Mouse (Mus musculus) lung, postnatal 14 days (tissue): ENCODE results near the gene Lca5l.

ENCODE experiments used
- DNase-seq: peaks from one replicate; pipeline ENCODE4 v3.0.0; 2021

Lca5l gene

DNA sequence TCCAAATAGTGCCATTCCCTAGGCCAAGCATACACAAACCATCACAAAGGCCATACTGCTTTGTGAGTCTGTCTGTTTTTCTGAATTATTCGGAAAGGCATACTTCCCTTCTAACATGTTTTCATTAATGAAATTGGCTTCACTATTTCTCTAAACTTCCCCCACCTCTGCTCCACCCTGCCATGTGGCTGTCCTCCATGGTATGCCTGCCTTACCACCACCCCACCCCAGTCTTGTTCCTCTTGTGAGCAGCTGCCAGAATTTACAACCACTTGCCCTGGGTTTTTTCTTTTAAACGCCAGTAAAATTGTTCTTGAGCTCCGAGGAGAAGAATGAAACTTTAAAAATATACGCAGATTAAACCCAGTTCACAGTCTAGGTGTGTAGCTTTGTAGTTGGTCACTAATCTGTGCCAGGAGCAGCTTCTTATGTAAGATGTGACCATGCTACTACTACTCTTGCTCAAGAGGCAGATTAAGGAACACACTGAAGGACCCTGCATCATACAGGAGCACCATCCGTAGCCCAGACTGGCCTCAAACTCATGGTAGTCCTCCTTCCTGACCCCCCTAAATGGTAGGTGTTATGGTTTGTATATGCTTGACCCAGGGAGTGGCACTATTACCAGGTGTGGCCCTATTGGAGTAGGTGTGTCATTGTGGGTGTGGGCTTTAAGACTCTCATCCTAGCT lies 81.3 kb downstream of the Lca5l start:
- no peak for DNase-seq

- DNase-seq = no peak
Measured at GRCm38 (mm10) chr16:96109673-96110072, 82.4 kb downstream of the Lca5l start.
